Mouse (Mus musculus): ENCODE measurements around the gene Serpinf2.

Serpinf2 gene

GRCm38 (mm10) chr11:75429019-75429705 lies 10.2 kb downstream of the Serpinf2 start:
- no peak for DNase-seq (ENCODE audit: low spot score in 2 of 2)

- DNase-seq (ENCODE audit: low spot score in 2 of 2) = no peak
Observed at GRCm38 (mm10) chr11:75424459-75424858, 14.9 kb downstream of the Serpinf2 start.

GRCm38 (mm10) chr11:75424033-75424432 lies 15.4 kb downstream of the Serpinf2 start:
- DNase-seq (ENCODE audit: low spot score in 2 of 2) = no peak

- no peak for DNase-seq (ENCODE audit: low spot score in 2 of 2)
Observed at GRCm38 (mm10) chr11:75423091-75423490, 16.3 kb downstream of the Serpinf2 start.

GRCm38 (mm10) chr11:75422013-75422792 lies 17.2 kb downstream of the Serpinf2 start, which contains the start of gene Serpinf1:
Gene Serpinf1, minus strand, starts transcription at chr11:75422701.
- DNase-seq (ENCODE audit: low spot score in 2 of 2) = no peak

GRCm38 (mm10) chr11:75421375-75422012 lies 17.9 kb downstream of the Serpinf2 start:
- no peak for DNase-seq (ENCODE audit: low spot score in 2 of 2)

GRCm38 (mm10) chr11:75420810-75421374 lies 18.5 kb downstream of the Serpinf2 start:
- DNase-seq (ENCODE audit: low spot score in 2 of 2) = no peak

- DNase-seq (ENCODE audit: low spot score in 2 of 2) = no peak
Observed at GRCm38 (mm10) chr11:75420037-75420436, 19.4 kb downstream of the Serpinf2 start.

GRCm38 (mm10) chr11:75415994-75416393 lies 23.4 kb downstream of the Serpinf2 start:
- no peak for DNase-seq (ENCODE audit: low spot score in 2 of 2)

GRCm38 (mm10) chr11:75415096-75415495 lies 24.3 kb downstream of the Serpinf2 start:
- no peak for DNase-seq (ENCODE audit: low spot score in 2 of 2)

- DNase-seq (ENCODE audit: low spot score in 2 of 2) = no peak
Observed at GRCm38 (mm10) chr11:75410591-75410990, 28.8 kb downstream of the Serpinf2 start.

- no peak for DNase-seq (ENCODE audit: low spot score in 2 of 2)
Observed at GRCm38 (mm10) chr11:75409679-75410575, 29.5 kb downstream of the Serpinf2 start.

GRCm38 (mm10) chr11:75406865-75407264 lies 32.5 kb downstream of the Serpinf2 start:
- DNase-seq (ENCODE audit: low spot score in 2 of 2) = no peak

GRCm38 (mm10) chr11:75406104-75406503 lies 33.3 kb downstream of the Serpinf2 start:
- no peak for DNase-seq (ENCODE audit: low spot score in 2 of 2)

- no peak for DNase-seq (ENCODE audit: low spot score in 2 of 2)
Observed at GRCm38 (mm10) chr11:75404801-75405200, 34.6 kb downstream of the Serpinf2 start.

- DNase-seq (ENCODE audit: low spot score in 2 of 2) = peak in 1 of 2 experiments; percentile 52
Observed at GRCm38 (mm10) chr11:75403301-75404052, 35.9 kb downstream of the Serpinf2 start.

GRCm38 (mm10) chr11:75402271-75402690 lies 37.1 kb downstream of the Serpinf2 start:
- peak in 1 of 2 experiments; percentile 34 for DNase-seq (ENCODE audit: low spot score in 2 of 2)

- no peak for DNase-seq (ENCODE audit: low spot score in 2 of 2)
Observed at GRCm38 (mm10) chr11:75400099-75400498, 39.3 kb downstream of the Serpinf2 start.

GRCm38 (mm10) chr11:75399411-75399841 lies 40.0 kb downstream of the Serpinf2 start:
- DNase-seq (ENCODE audit: low spot score in 2 of 2) = no peak

- no peak for DNase-seq (ENCODE audit: low spot score in 2 of 2)
Observed at GRCm38 (mm10) chr11:75397452-75397851, 41.9 kb downstream of the Serpinf2 start.

Data from urinary bladder, adult 18-20 months (tissue).